Mouse (Mus musculus) urinary bladder, adult 18-20 months (tissue): Measurements from ENCODE around the gene Fbxl8.
"Not testable (repeated sequence)": the region's sequence is repeated elsewhere in the genome, so short reads cannot be mapped to it uniquely, and the experiment has no call there.

ENCODE experiments used
- DNase-seq, 2 experiments: peaks; one replicate each; pipeline ENCODE4 v3.0.0; 2022; ENCODE audit warnings: low spot score in 2 of 2, mixed read lengths in 2 of 2

Gene Fbxl8

DNA sequence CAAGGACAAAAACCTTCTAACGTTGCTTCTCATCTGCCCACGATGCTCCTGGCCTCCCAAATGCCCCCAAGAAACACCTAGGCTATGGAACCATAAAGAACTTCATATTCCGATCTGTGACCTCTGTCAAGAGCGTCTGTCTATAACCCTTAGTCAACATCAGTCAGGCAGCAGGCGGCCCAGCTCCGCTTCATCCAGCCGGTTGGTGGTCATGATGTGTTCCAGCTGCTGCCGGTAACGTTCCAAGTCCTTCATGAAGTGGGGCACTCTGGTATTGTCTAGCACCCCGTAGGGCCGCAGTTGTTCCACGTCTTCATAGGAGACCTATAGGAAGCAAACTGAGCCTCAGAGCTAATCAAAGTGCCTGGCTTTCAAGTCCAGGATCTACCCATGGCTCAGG lies 17.4 kb downstream of the Fbxl8 start:
- no peak for DNase-seq

GRCm38 (mm10) chr8:105282239-105282638 lies 17.8 kb downstream of the Fbxl8 start:
- DNase-seq, result no peak

- peak in 1 of 2 experiments; percentile 31 for DNase-seq
These were observed 18.6 kb downstream of the Fbxl8 start for GRCm38 (mm10) chr8:105283074-105283473.

- DNase-seq, result no peak
These were observed 21.1 kb downstream of the Fbxl8 start for GRCm38 (mm10) chr8:105285514-105285913.

GRCm38 (mm10) chr8:105286907-105287306 lies 22.5 kb downstream of the Fbxl8 start:
- no peak for DNase-seq

DNA sequence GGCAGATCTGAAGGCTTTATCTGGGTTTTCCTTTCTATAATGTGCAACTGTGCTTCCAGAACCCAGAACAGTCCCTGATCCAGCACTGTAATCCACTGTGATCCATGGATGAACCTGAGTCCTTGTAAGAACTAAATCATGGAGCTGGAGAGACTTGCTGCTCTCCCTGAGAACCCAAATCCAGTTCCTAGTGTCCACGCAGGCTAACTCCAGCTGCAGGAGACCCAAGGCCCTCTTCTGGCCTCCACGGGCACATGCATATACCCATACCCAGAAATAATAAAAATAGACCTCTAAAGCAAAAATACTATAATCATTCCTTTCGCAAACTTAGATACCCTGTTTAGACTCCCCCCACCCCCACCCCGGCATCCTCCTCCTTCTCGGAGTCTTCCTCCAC lies 23.8 kb downstream of the Fbxl8 start:
- DNase-seq, result no peak

DNA sequence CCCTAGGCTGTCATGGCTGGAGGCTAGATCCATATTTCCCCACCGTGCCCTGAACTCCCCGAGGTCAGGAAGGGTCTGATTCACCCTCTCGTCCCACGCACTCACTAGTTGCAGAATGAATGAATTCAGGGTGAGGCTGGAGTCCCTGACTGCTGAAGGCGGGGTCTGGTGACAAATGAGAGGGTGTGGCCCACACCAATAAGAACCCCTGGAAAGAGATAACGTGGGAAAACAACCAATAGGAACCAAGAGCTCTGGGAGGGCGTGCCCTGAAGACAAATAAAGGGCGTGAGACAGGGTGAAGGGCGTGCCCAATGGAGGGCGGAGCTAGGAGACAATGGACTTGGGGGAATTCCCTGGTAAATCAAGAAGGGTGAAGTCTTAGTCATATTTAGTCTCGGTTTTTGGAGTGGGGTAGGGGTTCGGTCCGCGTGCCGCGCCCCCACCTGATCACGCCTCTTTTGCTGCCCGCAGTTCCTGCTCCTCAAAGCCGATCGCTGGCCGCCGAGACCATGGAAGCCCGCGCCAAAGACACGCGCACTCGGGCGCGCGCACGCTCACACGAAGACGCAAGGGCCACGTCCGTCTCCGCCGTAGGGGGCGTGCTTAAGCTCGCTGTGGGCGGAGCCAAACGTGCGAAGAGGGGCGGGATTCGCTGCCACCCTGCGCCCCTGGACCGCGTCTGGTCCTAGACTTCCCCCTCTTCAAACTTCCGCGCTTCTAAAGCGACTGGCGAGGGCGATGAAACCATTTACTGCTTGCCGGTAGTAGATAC lies 24.7 kb downstream of the Fbxl8 start:
- DNase-seq, result peak; percentile 85 to 90

DNA sequence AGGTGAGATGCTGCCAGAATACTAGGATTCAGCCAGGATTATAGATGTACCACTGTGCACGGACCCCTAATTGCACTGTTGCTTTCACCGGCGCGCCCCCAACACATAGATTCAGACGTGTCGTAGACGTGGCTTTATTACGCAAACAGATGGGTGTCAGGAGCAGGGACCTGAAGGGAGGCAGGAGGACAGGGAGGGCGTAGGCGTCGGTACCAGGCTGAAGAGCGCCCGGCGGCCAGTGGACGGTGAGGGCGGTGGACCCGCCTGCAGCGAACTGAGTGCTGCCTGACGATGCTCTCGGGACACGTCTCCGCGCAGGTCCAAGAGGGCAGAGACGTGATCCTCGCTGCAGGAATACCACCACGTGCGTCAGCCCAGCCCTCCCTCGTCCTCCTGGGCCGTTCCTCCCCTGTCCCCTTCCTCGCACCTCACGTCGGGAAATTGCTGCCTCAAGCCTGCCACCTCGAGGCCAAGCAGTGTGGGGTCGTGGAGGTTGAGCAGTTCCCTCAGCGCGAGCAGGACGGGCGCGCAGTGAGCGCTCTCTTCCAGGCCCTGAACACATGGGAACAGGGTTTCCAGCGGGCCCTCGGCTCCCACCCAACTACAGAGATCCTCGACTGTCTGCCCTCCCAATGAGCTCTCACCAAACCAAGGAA lies 25.5 kb downstream of the Fbxl8 start, which contains the start of gene 4931428F04Rik:
4931428F04Rik (minus strand) TSS at position 60 of the 656 bp plus-strand sequence.
- no peak for DNase-seq

- DNase-seq, result peak; percentile 79 to 89
These were observed 26.3 kb downstream of the Fbxl8 start for GRCm38 (mm10) chr8:105290554-105291314.

- DNase-seq, result not testable (repeated sequence)
These were observed 26.9 kb downstream of the Fbxl8 start for GRCm38 (mm10) chr8:105291364-105291763.

DNA sequence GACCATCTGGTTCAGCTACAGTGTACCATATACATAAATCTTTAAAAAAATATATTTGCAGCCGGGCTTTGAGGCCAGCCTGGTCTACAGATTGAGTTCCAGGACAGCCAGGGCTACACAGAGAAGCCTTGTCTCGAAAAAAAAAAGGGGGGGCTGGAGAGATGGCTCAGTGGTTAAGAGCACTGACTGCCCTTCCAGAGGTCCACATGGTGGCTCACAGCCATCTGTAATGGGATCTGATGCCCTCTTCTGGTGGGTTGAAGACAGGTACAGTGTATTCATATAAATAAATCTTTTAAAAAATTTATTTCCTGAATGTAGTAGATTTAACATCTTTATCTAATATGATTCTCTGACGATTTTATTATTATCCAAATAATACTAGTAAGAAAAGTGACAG lies 27.4 kb downstream of the Fbxl8 start:
- DNase-seq, result not testable (repeated sequence)

DNA sequence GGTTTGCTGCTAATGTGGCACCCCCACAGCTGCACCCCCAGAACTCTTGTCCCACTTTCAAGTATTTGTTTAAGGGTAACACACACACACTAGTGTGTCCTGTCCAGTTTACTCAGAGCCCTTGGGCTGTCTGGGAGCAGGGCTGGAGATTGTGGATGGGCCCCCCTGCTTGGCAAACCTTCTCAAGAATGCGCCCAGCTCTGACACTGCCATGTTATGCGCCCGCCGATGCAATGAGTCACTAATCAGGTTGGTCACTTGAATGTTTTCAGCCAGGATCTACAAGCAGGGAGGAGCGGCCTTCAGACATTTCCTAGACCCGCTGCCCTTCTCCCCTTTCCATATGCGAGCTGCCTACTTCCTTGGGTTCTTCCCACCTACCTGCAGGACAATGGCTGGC lies 28.0 kb downstream of the Fbxl8 start:
- no peak for DNase-seq

GRCm38 (mm10) chr8:105293405-105293804 lies 29.0 kb downstream of the Fbxl8 start:
- no peak for DNase-seq

- DNase-seq, result no peak
These were observed 30.3 kb downstream of the Fbxl8 start for GRCm38 (mm10) chr8:105294776-105295175.

DNA sequence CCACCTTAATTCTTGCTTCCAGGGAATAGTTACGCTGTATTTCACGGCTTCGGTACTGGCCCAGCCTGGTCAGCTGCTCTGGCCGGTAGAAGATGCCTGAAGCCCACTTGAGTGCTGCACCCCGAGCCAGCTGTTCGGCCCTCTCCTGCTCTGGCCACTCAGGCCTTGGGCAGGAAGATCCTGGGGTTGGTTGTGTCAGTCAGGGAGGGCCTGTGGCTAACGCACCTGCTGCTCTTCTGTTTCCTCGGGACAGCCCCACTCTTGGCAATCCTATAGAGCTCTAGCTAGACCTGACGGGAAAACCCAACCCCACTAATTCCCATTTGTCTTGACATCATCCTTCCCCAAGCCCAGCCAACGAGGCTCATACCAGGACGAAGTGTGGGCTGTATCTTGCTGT lies 30.8 kb downstream of the Fbxl8 start:
- no peak for DNase-seq

DNA sequence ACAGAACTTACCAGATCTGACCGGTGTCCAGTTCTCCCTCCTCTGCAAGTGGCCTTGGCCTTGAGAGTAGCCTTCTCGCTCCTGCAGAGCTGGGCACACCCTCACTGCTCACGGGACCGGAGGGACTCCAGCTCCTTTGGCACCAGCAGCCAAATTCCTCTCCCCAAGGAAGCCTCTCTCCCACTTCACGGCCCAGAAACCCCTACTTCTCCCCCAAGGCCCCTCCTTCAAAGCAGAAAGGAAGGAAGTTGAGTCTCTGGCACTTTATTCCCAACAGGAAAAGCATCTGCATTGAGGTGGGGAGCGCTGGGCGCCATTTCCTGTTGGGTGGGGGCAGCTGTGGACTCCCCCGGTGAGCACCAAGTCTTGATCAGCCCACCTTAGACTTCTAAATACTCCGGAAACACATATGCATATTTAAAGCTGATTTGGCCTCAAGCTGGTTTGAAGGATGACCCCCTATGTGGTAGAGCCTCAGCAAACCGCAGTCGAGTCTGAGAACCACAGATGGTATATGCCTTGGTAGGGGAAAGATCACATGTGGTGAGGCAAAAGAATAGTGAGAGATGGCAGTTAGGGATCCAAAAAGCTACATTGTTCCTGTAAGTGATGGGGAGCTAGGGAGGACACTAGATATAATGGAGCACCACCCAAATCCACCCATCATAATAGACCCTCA lies 31.6 kb downstream of the Fbxl8 start, which contains the start of gene Exoc3l:
Exoc3l (minus strand) TSS at position 207 of the 679 bp plus-strand sequence.
- no peak for DNase-seq

DNA sequence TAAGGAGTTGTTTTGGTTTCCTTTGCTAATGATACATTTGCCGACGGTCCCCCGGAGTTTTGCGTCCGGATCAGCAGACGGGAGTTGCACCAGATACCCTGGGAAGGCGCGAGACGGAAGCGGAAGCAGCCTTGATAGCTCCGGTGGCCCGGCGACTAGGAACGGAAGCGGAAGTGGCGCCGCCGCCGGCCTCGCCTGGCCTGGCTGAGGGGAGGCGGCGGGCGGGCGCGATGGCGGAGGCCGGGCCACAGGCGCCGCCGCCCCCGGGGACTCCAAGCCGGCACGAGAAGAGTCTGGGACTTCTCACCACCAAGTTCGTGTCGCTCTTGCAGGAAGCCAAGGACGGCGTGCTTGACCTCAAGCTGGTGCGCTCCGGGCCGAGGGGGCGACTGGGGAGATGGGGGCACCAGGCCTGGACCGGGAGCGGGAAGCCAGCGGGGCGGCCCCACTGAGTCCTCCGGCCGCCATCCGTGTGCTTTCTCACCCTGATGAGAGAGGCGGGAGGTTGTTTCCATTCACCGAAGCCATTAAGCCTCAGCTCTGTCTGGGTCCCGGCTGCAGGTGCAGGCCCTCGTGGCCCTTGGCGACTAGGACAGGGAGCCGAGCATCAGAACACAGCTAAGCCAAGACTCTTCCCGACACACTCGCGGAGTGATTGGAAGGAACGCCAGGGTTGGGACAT lies 33.2 kb downstream of the Fbxl8 start, which contains the start of gene E2f4:
E2f4 (plus strand) TSS at position 153 of the 682 bp plus-strand sequence.
- peak; percentile 78 to 89 for DNase-seq

DNA sequence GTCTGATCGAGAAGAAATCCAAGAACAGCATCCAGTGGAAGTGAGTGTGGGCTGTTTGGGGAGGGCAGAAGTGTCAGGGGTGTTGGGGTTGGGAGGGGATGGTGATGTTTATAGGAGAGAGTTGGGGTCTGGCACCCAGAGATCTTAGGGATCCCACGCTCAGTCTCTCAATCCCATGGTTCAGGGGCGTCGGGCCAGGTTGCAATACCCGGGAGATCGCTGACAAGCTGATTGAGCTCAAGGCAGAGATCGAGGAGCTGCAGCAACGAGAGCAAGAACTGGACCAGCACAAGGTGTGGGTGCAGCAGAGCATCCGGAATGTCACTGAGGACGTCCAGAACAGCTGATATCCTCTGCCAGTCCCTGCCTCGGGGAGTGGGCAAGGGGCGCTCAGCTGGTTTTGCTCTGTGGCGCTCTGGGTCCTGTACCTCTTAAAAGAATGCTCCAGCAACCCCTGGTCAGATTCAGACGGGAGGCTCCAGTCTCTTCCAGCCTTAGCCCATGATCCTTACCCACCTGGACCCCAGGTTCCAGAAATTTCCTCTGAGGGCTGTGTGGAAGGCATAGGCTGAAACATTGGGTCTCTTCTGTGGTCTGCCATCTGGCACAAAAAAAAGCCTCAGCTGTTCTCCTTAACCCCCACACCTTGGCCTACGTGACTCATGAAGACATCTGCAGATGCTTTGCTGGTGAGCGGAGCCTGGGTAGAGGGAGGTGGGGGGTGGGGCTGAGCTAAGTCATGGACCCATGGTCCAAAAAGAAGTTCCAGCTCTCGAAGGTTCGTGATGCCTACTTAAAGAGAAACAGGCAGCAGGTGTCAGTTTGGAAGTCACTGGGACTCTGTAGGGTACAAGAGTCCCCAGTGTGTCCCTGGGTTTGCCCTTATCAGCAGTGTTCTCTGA lies 34.2 kb downstream of the Fbxl8 start:
- no peak for DNase-seq

DNA sequence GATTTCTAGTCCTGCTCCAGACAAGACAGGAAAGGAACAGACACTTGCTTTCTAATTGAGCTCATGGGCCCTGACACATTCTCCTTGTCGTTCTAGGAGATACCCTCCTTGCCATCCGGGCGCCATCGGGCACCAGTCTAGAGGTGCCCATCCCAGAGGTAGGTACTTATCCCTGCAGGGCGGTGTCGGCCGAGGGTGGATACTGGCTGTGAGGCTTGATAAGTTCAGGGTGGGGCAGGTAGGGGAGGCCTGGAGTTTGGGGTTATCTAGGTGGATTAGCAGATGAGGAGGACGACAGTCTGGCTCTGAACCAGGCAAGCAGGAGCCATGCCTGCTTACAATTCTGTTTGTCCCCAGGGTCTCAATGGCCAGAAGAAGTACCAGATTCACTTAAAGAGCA lies 35.5 kb downstream of the Fbxl8 start:
- no peak for DNase-seq

DNA sequence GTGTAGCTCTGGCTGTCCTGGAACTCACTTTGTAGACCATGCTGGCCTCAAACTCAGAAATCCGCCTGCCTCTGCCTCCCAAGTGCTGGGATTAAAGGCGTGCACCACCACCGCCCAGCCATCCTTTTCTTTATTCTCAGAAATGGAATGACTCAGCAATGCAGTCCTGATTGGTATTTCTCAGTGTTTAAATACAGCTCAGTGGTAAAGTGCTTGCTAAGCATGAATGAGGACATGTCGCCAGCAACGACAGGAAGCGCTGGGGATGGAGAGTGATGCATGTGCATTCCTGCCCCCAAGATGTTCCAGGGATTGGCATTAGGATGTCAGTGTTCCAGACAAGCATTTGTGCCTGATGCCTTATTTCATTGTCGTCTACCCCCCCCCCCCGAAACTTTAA lies 38.9 kb downstream of the Fbxl8 start:
- DNase-seq, result no peak
